Mouse (Mus musculus) kidney, postnatal 4 days (tissue): Measurements from ENCODE around the gene Mex3a.

Experiments used
- DNase-seq, 2 experiments: peaks; one replicate each; pipeline ENCODE4 v3.0.0; 2021; ENCODE audit warnings: mixed read lengths in 2 of 2

The Mex3a gene

GRCm38 (mm10) chr3:88529204-88530000, 2.8 kb upstream of the Mex3a start:
- DNase-seq = no peak

- no peak for DNase-seq
Observed at GRCm38 (mm10) chr3:88530082-88530864, 1.9 kb upstream of the Mex3a start.

- DNase-seq = peak; percentile 92 to 95
Observed at GRCm38 (mm10) chr3:88531348-88532298, 572 bp upstream of the Mex3a start.

- peak; percentile 70 to 74 for DNase-seq
Observed at GRCm38 (mm10) chr3:88532689-88533511, 705 bp downstream of the Mex3a start.

- no peak for DNase-seq
Observed at GRCm38 (mm10) chr3:88533706-88534105, 1.5 kb downstream of the Mex3a start.

- no peak for DNase-seq
Observed at GRCm38 (mm10) chr3:88535005-88535404, 2.8 kb downstream of the Mex3a start.

- DNase-seq = no peak
Observed at GRCm38 (mm10) chr3:88535527-88535926, 3.3 kb downstream of the Mex3a start.

- peak; percentile 74 to 84 for DNase-seq
Observed at GRCm38 (mm10) chr3:88536103-88536930, 4.1 kb downstream of the Mex3a start.

GRCm38 (mm10) chr3:88537146-88537545, 5.0 kb downstream of the Mex3a start:
- DNase-seq = no peak

GRCm38 (mm10) chr3:88538271-88539145, 6.3 kb downstream of the Mex3a start:
- no peak for DNase-seq

- no peak for DNase-seq
Observed at GRCm38 (mm10) chr3:88539397-88539796, 7.2 kb downstream of the Mex3a start.

- DNase-seq = no peak
Observed at GRCm38 (mm10) chr3:88540085-88540484, 7.9 kb downstream of the Mex3a start.

- DNase-seq = no peak
Observed at GRCm38 (mm10) chr3:88541622-88542401, 9.6 kb downstream of the Mex3a start.

GRCm38 (mm10) chr3:88542486-88542885, 10.3 kb downstream of the Mex3a start:
- no peak for DNase-seq

GRCm38 (mm10) chr3:88543174-88543573, 11.0 kb downstream of the Mex3a start:
- DNase-seq = no peak

- no peak for DNase-seq
Observed at GRCm38 (mm10) chr3:88543651-88544410, 11.6 kb downstream of the Mex3a start.

GRCm38 (mm10) chr3:88544514-88544913, 12.3 kb downstream of the Mex3a start:
- peak; percentile 60 to 72 for DNase-seq

GRCm38 (mm10) chr3:88544955-88545591, 12.9 kb downstream of the Mex3a start:
- no peak for DNase-seq
